Mouse (Mus musculus) layer of hippocampus, adult 11-12 months (tissue): ENCODE data around the gene Add3.

Experiments used
- DNase-seq: peaks from one replicate; pipeline ENCODE4 v3.0.0; 2022; ENCODE audit warnings: low spot score

Gene Add3

GRCm38 (mm10) chr19:53166367-53166766, 26.1 kb downstream of the Add3 start:
- DNase-seq, result no peak

- no peak for DNase-seq
Observed at GRCm38 (mm10) chr19:53168576-53168975, 28.3 kb downstream of the Add3 start.

GRCm38 (mm10) chr19:53170651-53171050, 30.4 kb downstream of the Add3 start:
- DNase-seq, result no peak

GRCm38 (mm10) chr19:53174034-53174433, 33.8 kb downstream of the Add3 start:
- no peak for DNase-seq

- DNase-seq, result no peak
Observed at GRCm38 (mm10) chr19:53175550-53175949, 35.3 kb downstream of the Add3 start.

- no peak for DNase-seq
Observed at GRCm38 (mm10) chr19:53176518-53176917, 36.3 kb downstream of the Add3 start.

- no peak for DNase-seq
Observed at GRCm38 (mm10) chr19:53178611-53179528, 38.6 kb downstream of the Add3 start.

GRCm38 (mm10) chr19:53180168-53180803, 40.0 kb downstream of the Add3 start:
- DNase-seq, result no peak

GRCm38 (mm10) chr19:53181003-53181861, 41.0 kb downstream of the Add3 start:
- DNase-seq, result no peak

- no peak for DNase-seq
Observed at GRCm38 (mm10) chr19:53183620-53184019, 43.4 kb downstream of the Add3 start.

- no peak for DNase-seq
Observed at GRCm38 (mm10) chr19:53184216-53184615, 44.0 kb downstream of the Add3 start.

- DNase-seq, result no peak
Observed at GRCm38 (mm10) chr19:53184911-53185310, 44.7 kb downstream of the Add3 start.

- no peak for DNase-seq
Observed at GRCm38 (mm10) chr19:53185486-53186134, 45.4 kb downstream of the Add3 start.

- DNase-seq, result no peak
Observed at GRCm38 (mm10) chr19:53186456-53186855, 46.2 kb downstream of the Add3 start.

GRCm38 (mm10) chr19:53187533-53187932, 47.3 kb downstream of the Add3 start:
- DNase-seq, result no peak

- DNase-seq, result no peak
Observed at GRCm38 (mm10) chr19:53188186-53188585, 47.9 kb downstream of the Add3 start.

GRCm38 (mm10) chr19:53188724-53189220, 48.5 kb downstream of the Add3 start:
- no peak for DNase-seq

- no peak for DNase-seq
Observed at GRCm38 (mm10) chr19:53189736-53190135, 49.5 kb downstream of the Add3 start.

- DNase-seq, result no peak
Observed at GRCm38 (mm10) chr19:53190232-53190631, 50.0 kb downstream of the Add3 start.

GRCm38 (mm10) chr19:53191867-53192487, 51.7 kb downstream of the Add3 start:
- no peak for DNase-seq

- DNase-seq, result no peak
Observed at GRCm38 (mm10) chr19:53193190-53193589, 52.9 kb downstream of the Add3 start.
